In the genomic region with DNA sequence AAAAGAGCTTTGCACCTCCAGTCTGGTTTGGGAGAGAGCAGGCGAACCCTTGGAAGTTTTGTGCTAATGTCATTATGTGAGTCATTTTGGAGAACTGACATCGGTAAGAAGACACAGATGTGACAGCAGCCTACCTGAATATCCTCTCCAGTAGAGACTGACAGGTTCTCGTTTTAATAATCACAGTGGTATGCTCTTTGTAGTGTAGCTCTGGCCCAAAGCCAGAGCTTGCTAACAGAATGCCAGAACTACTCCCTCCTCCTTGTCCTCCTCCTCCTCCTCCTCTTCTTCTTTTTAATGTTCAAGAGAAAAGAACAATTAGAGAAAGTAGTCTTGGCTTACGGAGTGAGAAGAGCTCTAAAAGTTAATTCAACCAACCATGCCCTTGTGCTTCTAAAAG, we compare ENCODE assay signal across 18 mouse cellular contexts. TPM values are rescaled to one million over a fixed set of nuclear protein-coding genes. Genes with fewer than 3 reads are reported as not detected.
DNase-seq lines count a peak whose midpoint lies in the region; ATAC-seq and TF ChIP-seq lines count a peak whose summit lies in the region.
"Had no signal": no experiment of that assay in that cellular context is flagged by ENCODE, and none has a peak within 500 bp of the region (broad histone marks: within the 10 kb centered on the region; RNA-seq: fewer than 3 reads in every experiment).

No protein-coding gene starts in this region.

- H3K4me2 ChIP-seq in forebrain, embryonic 11.5 days (ENCODE audit: low read depth, low read length, severe bottlenecking): no peak overlapping the region
- H3K4me2 ChIP-seq in kidney, embryonic 14.5 days (replicated peaks; ENCODE audit: low read depth, low read length): no peak overlapping the region
- no peak overlapping the region for H3K4me2 ChIP-seq in forebrain, postnatal 0 days (ENCODE audit: low read depth)
- no peak overlapping the region for H3K4me2 ChIP-seq in midbrain, embryonic 11.5 days

- no peak for TF ChIP-seq CTCF in kidney, adult 2 months (conservative IDR thresholded peaks at IDR 0.05; ENCODE audit: insufficient read depth, insufficient read length, low read depth, low read length)
- TF ChIP-seq CTCF in brain, embryonic 14.5 days (IDR thresholded peaks at IDR 0.05; ENCODE audit: borderline replicate concordance, extremely low read depth, insufficient read depth, insufficient read length): no peak
- TF ChIP-seq CTCF in forebrain, postnatal 0 days (IDR thresholded peaks at IDR 0.05; ENCODE audit: low read depth): no peak

- no peak overlapping the region for H3K9ac ChIP-seq in forebrain, embryonic 11.5 days (ENCODE audit: low read length)
- no peak overlapping the region for H3K9ac ChIP-seq in kidney, embryonic 14.5 days (ENCODE audit: low read depth, low read length)
- no peak overlapping the region for H3K9ac ChIP-seq in forebrain, postnatal 0 days
- no peak overlapping the region for H3K9ac ChIP-seq in midbrain, embryonic 11.5 days (ENCODE audit: low read length)
- H3K9ac ChIP-seq: liver, embryonic 14.5 days had no signal

- no peaks in the 10 kb centered on the region for H3K9me3 ChIP-seq in forebrain, embryonic 10.5 days
- H3K9me3 ChIP-seq in forebrain, embryonic 11.5 days (ENCODE audit: control insufficient read depth, low read length): no peaks in the 10 kb centered on the region
- H3K9me3 ChIP-seq in kidney, embryonic 14.5 days (ENCODE audit: control insufficient read depth, low read length): no peaks in the 10 kb centered on the region
- no peaks in the 10 kb centered on the region for H3K9me3 ChIP-seq in forebrain, postnatal 0 days (ENCODE audit: low read length)
- no peaks in the 10 kb centered on the region for H3K9me3 ChIP-seq in midbrain, embryonic 11.5 days (ENCODE audit: control insufficient read depth, low read length)
- H3K9me3 ChIP-seq: heart, embryonic 10.5 days; hindbrain, embryonic 10.5 days had no signal

- WGBS in forebrain, embryonic 10.5 days: 77% methylated on average over 4 of the region's 4 CpGs
- 63% methylated on average over 4 of the region's 4 CpGs for WGBS in forebrain, embryonic 11.5 days
- 64% methylated on average over 4 of the region's 4 CpGs for WGBS in kidney, adult 2 months
- 76% methylated on average over 4 of the region's 4 CpGs for WGBS in kidney, embryonic 14.5 days
- 35% methylated on average over 4 of the region's 4 CpGs for WGBS in forebrain, postnatal 0 days
- 76% methylated on average over 4 of the region's 4 CpGs for WGBS in midbrain, embryonic 11.5 days

- H3K4me3 ChIP-seq in forebrain, embryonic 10.5 days: no peak overlapping the region
- H3K4me3 ChIP-seq in forebrain, embryonic 11.5 days (ENCODE audit: low read depth, low read length): no peak overlapping the region
- no peak overlapping the region for H3K4me3 ChIP-seq in kidney, adult 2 months (ENCODE audit: insufficient read depth, low read depth, low read length)
- no peak overlapping the region for H3K4me3 ChIP-seq in kidney, embryonic 14.5 days (ENCODE audit: low read length)
- no peak overlapping the region for H3K4me3 ChIP-seq in forebrain, postnatal 0 days (ENCODE audit: low read depth, low read length)
- no peak overlapping the region for H3K4me3 ChIP-seq in midbrain, embryonic 11.5 days (ENCODE audit: low read depth, low read length)
- H3K4me3 ChIP-seq: hindbrain, embryonic 10.5 days; layer of hippocampus, adult 2 months had no signal

- no peaks in the 10 kb centered on the region for H3K36me3 ChIP-seq in forebrain, embryonic 10.5 days (replicated peaks)
- no peaks in the 10 kb centered on the region for H3K36me3 ChIP-seq in forebrain, embryonic 11.5 days (ENCODE audit: control insufficient read depth, insufficient read depth, low read length)
- no peaks in the 10 kb centered on the region for H3K36me3 ChIP-seq in kidney, adult 2 months (ENCODE audit: control insufficient read depth, insufficient read depth, low read length)
- no peaks in the 10 kb centered on the region for H3K36me3 ChIP-seq in kidney, embryonic 14.5 days (ENCODE audit: control insufficient read depth, insufficient read depth, low read length)
- H3K36me3 ChIP-seq in forebrain, postnatal 0 days (ENCODE audit: insufficient read depth): no peaks in the 10 kb centered on the region
- no peaks in the 10 kb centered on the region for H3K36me3 ChIP-seq in midbrain, embryonic 11.5 days (ENCODE audit: control insufficient read depth, insufficient read depth, low read length)
- H3K36me3 ChIP-seq: heart, embryonic 10.5 days; hindbrain, embryonic 10.5 days had no signal

- no peak for DNase-seq in forebrain, embryonic 10.5 days (ENCODE audit: extremely low spot score, low spot score)
- no peak for DNase-seq in forebrain, embryonic 11.5 days (ENCODE audit: low spot score)
- DNase-seq in kidney, adult 2 months: peak; percentile 8
- peak; percentile 47 for DNase-seq in brain, embryonic 14.5 days (ENCODE audit: low read depth)
- DNase-seq in forebrain, postnatal 0 days: no peak
- no peak for DNase-seq in frontal cortex, postnatal 10 days (ENCODE audit: low spot score in 2 of 2)
- DNase-seq in midbrain, embryonic 11.5 days (ENCODE audit: low spot score, missing footprints): no peak
- DNase-seq: adrenal gland, adult 8-10 months; cerebellum, adult 11-12 months; kidney, postnatal 10 days; thymus, adult 2 months had no signal

- H3K4me1 ChIP-seq in forebrain, embryonic 10.5 days: peaks cover 37% of the 10 kb centered on the region
- peaks cover 6% of the 10 kb centered on the region; the same call in 1 of the 2 replicates for H3K4me1 ChIP-seq in forebrain, embryonic 11.5 days (replicated peaks; ENCODE audit: control insufficient read depth, insufficient read depth, low read length)
- no peaks in the 10 kb centered on the region for H3K4me1 ChIP-seq in kidney, adult 2 months (ENCODE audit: control insufficient read depth, insufficient read depth, low read length)
- H3K4me1 ChIP-seq in kidney, embryonic 14.5 days (ENCODE audit: control insufficient read depth, insufficient read depth, low read length): peaks cover 6% of the 10 kb centered on the region; the same call in 1 of the 2 replicates
- peaks cover 7% of the 10 kb centered on the region; the same call in 1 of the 2 replicates for H3K4me1 ChIP-seq in forebrain, postnatal 0 days (ENCODE audit: insufficient read depth)
- H3K4me1 ChIP-seq in midbrain, embryonic 11.5 days (ENCODE audit: control insufficient read depth, insufficient read depth, low read length): 0 out of 2 replicates have a peak, but pooled peaks cover 3% of the 10 kb centered on the region

- ATAC-seq in forebrain, embryonic 11.5 days (replicated peaks; ENCODE audit: low FRiP score): no peak
- ATAC-seq in kidney, embryonic 14.5 days (ENCODE audit: low FRiP score, low TSS enrichment): no peak
- ATAC-seq in forebrain, postnatal 0 days: peak; percentile 29; the same call in 1 of the 2 replicates
- ATAC-seq in midbrain, embryonic 11.5 days (ENCODE audit: low FRiP score): no peak
- ATAC-seq: inflammation-experienced regulatory T-cells, adult 6 months had no signal

- peak overlapping the region; percentile 48; the same call in 1 of the 2 replicates for H3K27ac ChIP-seq in forebrain, embryonic 10.5 days
- H3K27ac ChIP-seq in forebrain, embryonic 11.5 days (ENCODE audit: low read depth, low read length): no peak overlapping the region
- H3K27ac ChIP-seq in kidney, adult 2 months (ENCODE audit: insufficient read depth, low read depth, low read length): no peak overlapping the region
- H3K27ac ChIP-seq in kidney, embryonic 14.5 days (ENCODE audit: low read depth, low read length): no peak overlapping the region
- no peak overlapping the region for H3K27ac ChIP-seq in forebrain, postnatal 0 days (ENCODE audit: low read depth, low read length)
- H3K27ac ChIP-seq in midbrain, embryonic 11.5 days (ENCODE audit: low read depth, low read length): no peak overlapping the region
- H3K27ac ChIP-seq: liver, embryonic 14.5 days had no signal

- no peak for TF ChIP-seq POLR2A in kidney, adult 2 months (IDR thresholded peaks at IDR 0.05; ENCODE audit: low read depth, low read length)
- TF ChIP-seq POLR2A in brain, embryonic 14.5 days (IDR thresholded peaks at IDR 0.05; ENCODE audit: borderline replicate concordance, extremely low read depth, insufficient read depth, insufficient read length, poor library complexity, severe bottlenecking): no peak

- no peaks in the 10 kb centered on the region for H3K27me3 ChIP-seq in forebrain, embryonic 10.5 days (ENCODE audit: poor library complexity, severe bottlenecking)
- no peaks in the 10 kb centered on the region for H3K27me3 ChIP-seq in forebrain, embryonic 11.5 days (ENCODE audit: control insufficient read depth, insufficient read depth, low read length)
- H3K27me3 ChIP-seq in kidney, adult 2 months (replicated peaks; ENCODE audit: control insufficient read depth, insufficient read depth, low read length): no peaks in the 10 kb centered on the region
- no peaks in the 10 kb centered on the region for H3K27me3 ChIP-seq in kidney, embryonic 14.5 days (ENCODE audit: control insufficient read depth, insufficient read depth, low read length)
- H3K27me3 ChIP-seq in forebrain, postnatal 0 days (ENCODE audit: insufficient read depth, low read length): no peaks in the 10 kb centered on the region
- H3K27me3 ChIP-seq in midbrain, embryonic 11.5 days (ENCODE audit: control insufficient read depth, insufficient read depth, low read length): no peaks in the 10 kb centered on the region
- H3K27me3 ChIP-seq: CH12.LX had no signal

RNA-seq across cellular contexts. Expression of gene Map3k20, which starts 31.6 kb away (rescaled TPM):
- polyA plus RNA-seq in forebrain, embryonic 10.5 days (2016; fragmentation: Nextera tagmentation; extraction: Ambion mirVana): 6.9 and 7.6 TPM in 2 replicates
- polyA plus RNA-seq in forebrain, embryonic 11.5 days (2014; fragmentation: Nextera tagmentation; extraction: Ambion mirVana): 8.5 and 9.5 TPM in 2 replicates
- polyA plus RNA-seq in kidney, adult 2 months (2012; rRNA removed): 7.0 and 8.3 TPM in 2 replicates
- polyA plus RNA-seq in kidney, embryonic 14.5 days (2014; fragmentation: Nextera tagmentation; extraction: Ambion mirVana): 9.8 and 15.7 TPM in 2 replicates
- 4.9 and 6.4 TPM in 2 replicates for polyA plus RNA-seq in brain, embryonic 14.5 days (2012; rRNA removed)
- total RNA-seq in forebrain, postnatal 0 days (2014; rRNA removed): 6.3 and 8.9 TPM in 2 replicates
- 2.1 and 3.6 TPM in 2 replicates for polyA plus RNA-seq in forebrain, postnatal 0 days (2015; fragmentation: Nextera tagmentation; extraction: Ambion mirVana)
- 7.5 and 8.3 TPM in 2 replicates for polyA plus RNA-seq in midbrain, embryonic 11.5 days (2014; fragmentation: Nextera tagmentation; extraction: Ambion mirVana)

Comparison
In these comparisons a context has a peak if more than half of its experiments do, and no peak if none do; other contexts are left out.
1. DNase-seq: peak in kidney, adult 2 months (single experiment) and brain, embryonic 14.5 days (single experiment); none in forebrain, embryonic 10.5 days (single experiment), forebrain, embryonic 11.5 days (single experiment), forebrain, postnatal 0 days (single experiment), frontal cortex, postnatal 10 days (0 of 2) and midbrain, embryonic 11.5 days (single experiment).